Mouse (Mus musculus) kidney, adult 2 months (tissue): Measurements from ENCODE around the gene Fam178b. TPM values are rescaled to one million over a fixed set of nuclear protein-coding genes. Genes with fewer than 3 reads are reported as not detected.
"Not testable (repeated sequence)": the region's sequence is repeated elsewhere in the genome, so short reads cannot be mapped to it uniquely, and the experiment has no call there.

Experiments used
- DNase-seq: peaks from one replicate; pipeline ENCODE4 v3.0.0; 2021
- H3K27ac ChIP-seq: fragments of 200-500 bp; 2 replicates; pipeline ENCODE4 v1.5.1; 2012; ENCODE audit warnings: low read depth, low read length, control low read depth, inconsistent platforms; ENCODE audit not compliant: insufficient read depth
- H3K27me3 ChIP-seq: fragments of 200-500 bp; replicated peaks from 2 replicates; pipeline ENCODE4 v1.6.1; 2012; ENCODE audit warnings: mild to moderate bottlenecking, moderate library complexity, low read length, inconsistent platforms; ENCODE audit not compliant: control insufficient read depth, insufficient read depth
- H3K36me3 ChIP-seq: fragments of 200-500 bp; 2 replicates; pipeline ENCODE4 v1.6.1; 2012; ENCODE audit warnings: mild to moderate bottlenecking, moderate library complexity, low read length, inconsistent platforms; ENCODE audit not compliant: control insufficient read depth, insufficient read depth
- H3K4me1 ChIP-seq: fragments of 200-500 bp; 2 replicates; pipeline ENCODE4 v1.6.1; 2011; ENCODE audit warnings: low read length; ENCODE audit not compliant: control insufficient read depth, insufficient read depth
- H3K4me3 ChIP-seq: fragments of 200-500 bp; 2 replicates; pipeline ENCODE4 v1.5.1; 2011; ENCODE audit warnings: mild to moderate bottlenecking, low read depth, low read length, control low read depth; ENCODE audit not compliant: insufficient read depth
- CTCF ChIP-seq: fragments of 200-500 bp; conservative IDR thresholded peaks from 2 replicates; pipeline ENCODE4 v1.5.1; 2011; ENCODE audit warnings: low read depth, mild to moderate bottlenecking, control low read depth, low read length, moderate library complexity, mixed read lengths; ENCODE audit not compliant: insufficient read depth, insufficient read length
- POLR2A ChIP-seq: fragments of 200-500 bp; IDR thresholded peaks from one replicate; pipeline ENCODE4 v1.6.1; 2011; ENCODE audit warnings: low read depth, low read length, control low read depth
- WGBS: fragments of 180-500 bp; shearing (Covaris S2); methylation state at CpG from one replicate; pipeline ENCODE4 v1.1.7; 2018; 5-methylcytosine and 5-hydroxymethylcytosine counted together
- polyA plus RNA-seq: library from polyadenylated mRNA; depleted of rRNA; stranded (reverse); fragments of >200 nt; gene quantifications from 2 replicates; pipeline ENCODE4 v1.2.3, GENCODE M21; 2012

Fam178b gene
- polyA plus RNA-seq, 1 experiment = 1.1 TPM

DNA sequence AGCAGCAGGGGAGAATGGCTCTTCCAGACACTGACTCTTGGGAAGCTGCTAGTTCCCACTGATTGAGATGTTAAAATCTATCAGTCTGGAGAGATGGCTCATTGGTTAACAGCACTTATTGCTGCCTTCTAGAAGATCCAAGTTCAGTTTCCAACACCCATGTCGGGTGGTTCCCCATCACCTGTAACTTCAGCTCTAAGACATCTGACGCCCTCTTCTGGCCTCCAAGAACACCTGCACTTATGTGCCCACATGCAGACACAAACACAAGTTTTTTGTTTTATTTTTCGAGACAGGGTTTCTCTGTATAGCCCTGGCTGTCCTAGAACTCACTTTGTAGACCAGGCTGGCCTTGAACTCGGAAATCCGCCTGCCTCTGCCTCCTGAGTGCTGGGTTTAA lies 67.0 kb downstream of the Fam178b start:
- H3K4me1 ChIP-seq, H3K27ac ChIP-seq, DNase-seq, H3K4me3 ChIP-seq, H3K36me3 ChIP-seq, H3K27me3 ChIP-seq: not testable (repeated sequence)
- 89% methylated on average over 5 of the region's 5 CpGs for WGBS
- peak; percentile 48 for TF ChIP-seq CTCF

DNA sequence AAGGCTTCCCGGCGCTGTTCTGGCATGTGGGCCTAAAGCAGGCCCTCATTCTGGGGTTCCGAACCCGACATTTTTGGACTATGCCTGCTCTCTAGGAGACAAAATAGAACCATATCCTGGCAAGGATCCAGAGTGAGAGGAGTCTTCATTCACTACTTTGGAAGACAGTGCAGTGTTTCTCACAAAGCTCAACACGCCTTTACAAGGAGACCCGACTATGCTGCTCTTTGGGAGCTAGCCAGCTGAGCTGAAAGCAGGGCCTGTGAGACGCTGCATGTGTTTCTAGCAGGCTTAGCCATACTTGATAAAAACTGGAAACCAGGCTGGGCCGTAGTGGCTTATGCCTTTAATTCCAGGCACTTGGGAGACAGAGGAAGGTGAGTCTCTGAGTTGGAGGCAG lies 67.8 kb downstream of the Fam178b start:
- no peak for DNase-seq
- TF ChIP-seq POLR2A = no peak
- no peak for TF ChIP-seq CTCF
- H3K4me3 ChIP-seq = no peak overlapping the region
- no peak overlapping the region for H3K27ac ChIP-seq
- H3K4me1 ChIP-seq = no peaks in the 10 kb centered on the region
- no peaks in the 10 kb centered on the region for H3K27me3 ChIP-seq
- H3K36me3 ChIP-seq = no peaks in the 10 kb centered on the region
- 90% methylated on average over 8 of the region's 8 CpGs for WGBS

DNA sequence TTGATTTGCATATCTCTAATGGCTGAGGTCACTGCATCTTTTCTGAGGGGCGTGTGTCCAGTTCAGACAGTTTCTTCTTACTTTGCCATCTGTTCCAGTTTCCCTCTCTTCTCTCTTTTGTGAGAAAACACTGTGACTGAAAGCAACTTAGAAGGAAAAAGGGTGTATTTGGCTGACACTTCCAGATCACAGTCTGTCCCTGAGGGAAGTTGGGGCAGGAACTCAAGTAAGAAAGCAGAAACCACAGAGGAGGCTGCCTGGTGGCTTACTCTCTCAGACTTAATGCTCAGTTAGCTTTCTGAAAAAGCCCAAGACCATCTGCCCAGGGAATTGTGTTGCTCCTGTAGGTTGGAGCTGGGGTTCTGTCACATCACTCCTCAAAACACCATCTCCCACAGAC lies 68.4 kb downstream of the Fam178b start:
- DNase-seq = no peak
- Histone ChIP-seq H3K36me3 (no peaks in the 10 kb centered on the region), H3K4me3 (no peak overlapping the region), H3K27me3 (no peaks in the 10 kb centered on the region), H3K4me1 (no peaks in the 10 kb centered on the region), H3K27ac (no peak overlapping the region)
- 94% methylated on average over 1 of the region's 1 CpGs for WGBS
- TF ChIP-seq CTCF (no peak), POLR2A (no peak)

DNA sequence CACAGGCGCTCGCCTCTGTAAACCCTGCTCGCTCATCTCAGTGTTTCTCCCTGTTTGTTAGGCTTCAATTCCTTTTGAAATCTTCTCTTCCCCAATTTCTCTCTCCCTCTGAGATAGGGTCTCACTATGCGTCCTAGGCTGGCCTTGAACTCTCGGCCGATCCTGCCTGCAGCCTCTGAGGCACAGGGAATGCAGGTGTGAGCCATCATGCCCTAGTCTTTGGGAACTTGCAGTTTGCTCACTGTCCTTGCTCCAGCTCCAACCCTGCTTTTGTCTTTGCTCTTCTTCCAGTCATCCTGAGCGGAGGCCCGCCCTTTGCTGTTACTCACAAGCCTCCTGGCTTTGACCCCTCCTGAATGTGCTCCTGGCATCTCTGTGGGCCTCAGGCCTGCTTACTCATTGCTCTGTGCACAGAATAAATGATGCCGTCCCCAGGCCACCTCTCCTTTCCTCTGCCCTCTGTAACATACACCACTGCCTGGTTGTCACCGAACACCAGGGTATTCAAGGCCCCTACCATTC lies 69.5 kb downstream of the Fam178b start:
- Histone ChIP-seq H3K27ac (no peak overlapping the region), H3K4me3 (no peak overlapping the region), H3K27me3 (no peaks in the 10 kb centered on the region), H3K4me1 (no peaks in the 10 kb centered on the region), H3K36me3 (no peaks in the 10 kb centered on the region)
- WGBS = 95% methylated on average over 10 of the region's 10 CpGs
- TF ChIP-seq CTCF (no peak), POLR2A (no peak)
- DNase-seq = no peak

DNA sequence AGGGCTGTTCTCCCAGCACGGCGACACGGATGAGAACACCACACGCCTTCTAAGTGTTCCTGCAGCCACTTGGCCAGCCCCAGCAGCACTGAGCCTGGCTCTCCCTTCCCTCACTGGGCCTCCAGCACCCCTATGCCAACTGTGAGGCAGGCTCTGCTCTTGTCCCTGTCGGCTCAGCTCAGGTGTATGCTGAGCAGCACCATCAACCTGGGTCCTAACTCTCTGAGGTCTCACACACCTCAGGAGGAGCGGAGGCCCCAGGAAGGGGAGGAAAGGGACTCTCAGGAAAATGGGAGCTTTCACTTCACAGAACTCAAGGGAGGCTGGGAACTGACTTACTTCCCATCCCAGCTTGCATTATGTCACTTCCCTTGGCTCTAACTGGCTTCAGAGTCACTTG lies 70.6 kb downstream of the Fam178b start:
- Histone ChIP-seq H3K36me3 (no peaks in the 10 kb centered on the region), H3K4me1 (no peaks in the 10 kb centered on the region), H3K27ac (no peak overlapping the region), H3K27me3 (no peaks in the 10 kb centered on the region), H3K4me3 (no peak overlapping the region)
- TF ChIP-seq CTCF = no peak
- no peak for TF ChIP-seq POLR2A
- 80% methylated on average over 6 of the region's 6 CpGs for WGBS
- DNase-seq = no peak

DNA sequence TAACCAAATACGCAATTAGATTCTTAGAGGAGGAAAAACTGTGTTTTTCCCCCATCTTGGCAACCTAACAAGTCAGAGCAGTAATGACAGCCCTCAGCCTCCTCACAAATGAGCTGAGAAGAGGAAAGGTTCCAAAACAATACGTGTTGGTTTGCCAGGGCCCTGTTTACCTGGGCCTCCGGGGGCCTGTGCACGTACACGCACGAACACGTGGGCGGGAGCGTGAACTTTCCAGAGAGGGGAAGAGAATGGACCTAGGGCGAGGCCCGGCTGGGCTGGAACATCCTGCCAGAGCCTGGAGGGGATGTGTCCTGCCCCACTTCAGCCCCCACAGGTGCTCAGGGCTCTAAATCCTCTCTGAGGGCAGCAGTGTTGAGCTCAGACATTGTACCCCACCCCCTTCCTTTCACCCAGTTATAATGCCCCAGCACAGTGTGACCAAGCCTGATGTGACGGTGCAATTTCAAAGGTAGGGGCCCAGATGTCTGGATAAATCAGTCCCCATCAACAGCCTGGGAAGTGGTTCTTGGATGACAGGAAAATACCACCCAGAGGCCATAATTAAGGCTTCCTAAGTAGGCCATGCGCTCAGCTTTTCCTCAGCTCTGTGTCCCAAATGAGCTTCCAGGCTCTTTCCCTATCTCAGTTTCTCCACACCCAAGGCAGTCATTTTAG lies 71.4 kb downstream of the Fam178b start:
- Histone ChIP-seq H3K36me3 (no peaks in the 10 kb centered on the region), H3K27ac (no peak overlapping the region), H3K4me3 (no peak overlapping the region), H3K4me1 (no peaks in the 10 kb centered on the region), H3K27me3 (no peaks in the 10 kb centered on the region)
- no peak for DNase-seq
- TF ChIP-seq CTCF (no peak), POLR2A (no peak)
- WGBS = 73% methylated on average over 13 of the region's 13 CpGs

DNA sequence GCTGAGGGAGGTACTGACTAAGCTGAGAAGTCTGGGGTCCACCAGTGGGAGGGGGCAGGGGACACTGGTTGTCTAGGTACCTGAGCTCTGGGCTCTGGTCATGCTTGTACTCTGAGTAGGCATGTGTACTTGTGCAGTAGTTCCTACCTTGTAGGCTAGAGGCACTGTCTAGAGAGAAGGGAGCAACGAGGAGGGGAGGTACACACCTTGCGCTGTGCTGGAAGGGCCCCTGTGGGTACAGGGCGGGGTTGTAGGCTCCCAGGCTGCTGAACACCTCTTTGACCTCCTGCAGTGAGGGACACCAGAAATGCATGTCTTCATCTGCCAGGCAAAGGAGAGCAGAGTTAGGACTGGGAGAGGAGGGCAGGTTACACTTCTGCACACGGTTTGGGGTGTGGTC lies 74.8 kb downstream of the Fam178b start:
- H3K4me3 ChIP-seq = no peak overlapping the region
- WGBS = 83% methylated on average over 4 of the region's 4 CpGs
- no peak overlapping the region for H3K27ac ChIP-seq
- H3K27me3 ChIP-seq = no peaks in the 10 kb centered on the region
- TF ChIP-seq CTCF (no peak), POLR2A (no peak)
- no peaks in the 10 kb centered on the region; the same call in 1 of the 2 replicates for H3K4me1 ChIP-seq
- no peak for DNase-seq
- H3K36me3 ChIP-seq = no peaks in the 10 kb centered on the region
